Mouse (Mus musculus): ENCODE data around the gene Abcb10.

- TF ChIP-seq CTCF (conservative IDR thresholded peaks at IDR 0.05; ENCODE audit: low read length) (no peak), NANOG (IDR thresholded peaks at IDR 0.05; ENCODE audit: borderline replicate concordance, low read length) (no peak)
Measured at GRCm38 (mm10) chr8:124021237-124022227, 38.6 kb upstream of the Abcb10 start, which contains the start of the genes Taf5l and Urb2.
